Mouse (Mus musculus): ENCODE measurements around the gene Mpc1. TPM values are rescaled to one million over a fixed set of nuclear protein-coding genes. Genes with fewer than 3 reads are reported as not detected.

The Mpc1 gene
- polyA plus RNA-seq, 1 experiment: 42.3 TPM

- H3K4me1 ChIP-seq (ENCODE audit: control insufficient read depth, insufficient read depth, low read length): no peaks in the 10 kb centered on the region
- H3K27ac ChIP-seq (ENCODE audit: control insufficient read depth, insufficient read depth, low read depth, low read length): no peak overlapping the region
- H3K27me3 ChIP-seq (ENCODE audit: control insufficient read depth, insufficient read depth, low read length): no peaks in the 10 kb centered on the region
- TF ChIP-seq CTCF (IDR thresholded peaks at IDR 0.05; ENCODE audit: control insufficient read depth, insufficient read depth, insufficient replicate concordance, low read depth, low read length) (no peak), POLR2A (IDR thresholded peaks at IDR 0.05; ENCODE audit: control insufficient read depth, low read depth, low read length) (no peak)
- no peak overlapping the region for H3K4me3 ChIP-seq (ENCODE audit: control insufficient read depth, low read depth, low read length)
- peaks cover 1% of the 10 kb centered on the region; the same call in 1 of the 2 replicates for H3K36me3 ChIP-seq (ENCODE audit: control insufficient read depth, insufficient read depth, low read length)
Measured at GRCm38 (mm10) chr17:8296313-8296844, 13.7 kb downstream of the Mpc1 start.

- Histone ChIP-seq H3K36me3 (ENCODE audit: control insufficient read depth, insufficient read depth, low read length) (peaks cover 1% of the 10 kb centered on the region; the same call in 1 of the 2 replicates), H3K27me3 (ENCODE audit: control insufficient read depth, insufficient read depth, low read length) (no peaks in the 10 kb centered on the region), H3K4me3 (ENCODE audit: control insufficient read depth, low read depth, low read length) (no peak overlapping the region), H3K27ac (ENCODE audit: control insufficient read depth, insufficient read depth, low read depth, low read length) (no peak overlapping the region), H3K4me1 (ENCODE audit: control insufficient read depth, insufficient read depth, low read length) (no peaks in the 10 kb centered on the region)
- TF ChIP-seq CTCF (IDR thresholded peaks at IDR 0.05; ENCODE audit: control insufficient read depth, insufficient read depth, insufficient replicate concordance, low read depth, low read length) (no peak), POLR2A (IDR thresholded peaks at IDR 0.05; ENCODE audit: control insufficient read depth, low read depth, low read length) (no peak)
Measured at GRCm38 (mm10) chr17:8297746-8298145, 15.0 kb downstream of the Mpc1 start.

- TF ChIP-seq CTCF (IDR thresholded peaks at IDR 0.05; ENCODE audit: control insufficient read depth, insufficient read depth, insufficient replicate concordance, low read depth, low read length): no peak
- TF ChIP-seq POLR2A (IDR thresholded peaks at IDR 0.05; ENCODE audit: control insufficient read depth, low read depth, low read length): no peak
- Histone ChIP-seq H3K27ac (ENCODE audit: control insufficient read depth, insufficient read depth, low read depth, low read length) (no peak overlapping the region), H3K4me3 (ENCODE audit: control insufficient read depth, low read depth, low read length) (no peak overlapping the region), H3K36me3 (ENCODE audit: control insufficient read depth, insufficient read depth, low read length) (peaks cover 1% of the 10 kb centered on the region; the same call in 1 of the 2 replicates), H3K27me3 (ENCODE audit: control insufficient read depth, insufficient read depth, low read length) (no peaks in the 10 kb centered on the region), H3K4me1 (ENCODE audit: control insufficient read depth, insufficient read depth, low read length) (no peaks in the 10 kb centered on the region)
Measured at GRCm38 (mm10) chr17:8298281-8298680, 15.6 kb downstream of the Mpc1 start.

- H3K36me3 ChIP-seq (ENCODE audit: control insufficient read depth, insufficient read depth, low read length): no peaks in the 10 kb centered on the region
- TF ChIP-seq CTCF (IDR thresholded peaks at IDR 0.05; ENCODE audit: control insufficient read depth, insufficient read depth, insufficient replicate concordance, low read depth, low read length): no peak
- TF ChIP-seq POLR2A (IDR thresholded peaks at IDR 0.05; ENCODE audit: control insufficient read depth, low read depth, low read length): no peak
- H3K27ac ChIP-seq (ENCODE audit: control insufficient read depth, insufficient read depth, low read depth, low read length): no peak overlapping the region
- H3K4me3 ChIP-seq (ENCODE audit: control insufficient read depth, low read depth, low read length): no peak overlapping the region
- no peaks in the 10 kb centered on the region for H3K27me3 ChIP-seq (ENCODE audit: control insufficient read depth, insufficient read depth, low read length)
- H3K4me1 ChIP-seq (ENCODE audit: control insufficient read depth, insufficient read depth, low read length): no peaks in the 10 kb centered on the region
Measured at GRCm38 (mm10) chr17:8299524-8299923, 16.8 kb downstream of the Mpc1 start.

- H3K4me1 ChIP-seq (ENCODE audit: control insufficient read depth, insufficient read depth, low read length): no peaks in the 10 kb centered on the region
- no peaks in the 10 kb centered on the region for H3K36me3 ChIP-seq (ENCODE audit: control insufficient read depth, insufficient read depth, low read length)
- TF ChIP-seq POLR2A (IDR thresholded peaks at IDR 0.05; ENCODE audit: control insufficient read depth, low read depth, low read length) (no peak), CTCF (IDR thresholded peaks at IDR 0.05; ENCODE audit: control insufficient read depth, insufficient read depth, insufficient replicate concordance, low read depth, low read length) (no peak)
- H3K27ac ChIP-seq (ENCODE audit: control insufficient read depth, insufficient read depth, low read depth, low read length): no peak overlapping the region
- H3K27me3 ChIP-seq (ENCODE audit: control insufficient read depth, insufficient read depth, low read length): no peaks in the 10 kb centered on the region
- no peak overlapping the region for H3K4me3 ChIP-seq (ENCODE audit: control insufficient read depth, low read depth, low read length)
Measured at GRCm38 (mm10) chr17:8301515-8301914, 18.8 kb downstream of the Mpc1 start.

- Histone ChIP-seq H3K27ac (ENCODE audit: control insufficient read depth, insufficient read depth, low read depth, low read length) (no peak overlapping the region), H3K4me3 (ENCODE audit: control insufficient read depth, low read depth, low read length) (no peak overlapping the region), H3K27me3 (ENCODE audit: control insufficient read depth, insufficient read depth, low read length) (no peaks in the 10 kb centered on the region), H3K4me1 (ENCODE audit: control insufficient read depth, insufficient read depth, low read length) (no peaks in the 10 kb centered on the region), H3K36me3 (ENCODE audit: control insufficient read depth, insufficient read depth, low read length) (no peaks in the 10 kb centered on the region)
- TF ChIP-seq CTCF (IDR thresholded peaks at IDR 0.05; ENCODE audit: control insufficient read depth, insufficient read depth, insufficient replicate concordance, low read depth, low read length) (no peak), POLR2A (IDR thresholded peaks at IDR 0.05; ENCODE audit: control insufficient read depth, low read depth, low read length) (no peak)
Measured at GRCm38 (mm10) chr17:8302772-8303438, 20.2 kb downstream of the Mpc1 start.

GRCm38 (mm10) chr17:8303671-8304070 lies 21.0 kb downstream of the Mpc1 start:
- no peaks in the 10 kb centered on the region for H3K4me1 ChIP-seq (ENCODE audit: control insufficient read depth, insufficient read depth, low read length)
- H3K27ac ChIP-seq (ENCODE audit: control insufficient read depth, insufficient read depth, low read depth, low read length): no peak overlapping the region
- no peak for TF ChIP-seq CTCF (IDR thresholded peaks at IDR 0.05; ENCODE audit: control insufficient read depth, insufficient read depth, insufficient replicate concordance, low read depth, low read length)
- no peak for TF ChIP-seq POLR2A (IDR thresholded peaks at IDR 0.05; ENCODE audit: control insufficient read depth, low read depth, low read length)
- H3K27me3 ChIP-seq (ENCODE audit: control insufficient read depth, insufficient read depth, low read length): no peaks in the 10 kb centered on the region
- no peak overlapping the region for H3K4me3 ChIP-seq (ENCODE audit: control insufficient read depth, low read depth, low read length)
- H3K36me3 ChIP-seq (ENCODE audit: control insufficient read depth, insufficient read depth, low read length): no peaks in the 10 kb centered on the region

Measured in testis, adult 2 months (tissue).